Mouse (Mus musculus) liver, embryonic 12.5 days (tissue): ENCODE measurements around the gene Treml1. TPM values are rescaled to one million over a fixed set of nuclear protein-coding genes. Genes with fewer than 3 reads are reported as not detected.

Experiments
- ATAC-seq: fragments of 200-750 bp; cut with Nextera tagmentation; 2 replicates; pipeline ENCODE4 v1.8.0; 2017; ENCODE audit warnings: moderate number of reproducible peaks, mild to moderate bottlenecking, moderate library complexity
- H3K27ac ChIP-seq: fragments of 300-500 bp; sonication (generic); 2 replicates; pipeline ENCODE4 v1.5.1; 2016; ENCODE audit warnings: mild to moderate bottlenecking
- H3K27me3 ChIP-seq: fragments of 300-500 bp; sonication (generic); replicated peaks from 2 replicates; pipeline ENCODE4 v1.6.1; 2016; ENCODE audit warnings: mild to moderate bottlenecking, moderate library complexity
- H3K36me3 ChIP-seq: fragments of 300-500 bp; sonication (generic); 2 replicates; pipeline ENCODE4 v1.6.1; 2016; ENCODE audit warnings: mild to moderate bottlenecking, moderate library complexity
- H3K4me1 ChIP-seq: fragments of 300-500 bp; sonication (generic); 2 replicates; pipeline ENCODE4 v1.6.1; 2016
- H3K4me2 ChIP-seq: fragments of 300-500 bp; sonication (generic); 2 replicates; pipeline ENCODE4 v1.6.1; 2016; ENCODE audit warnings: mild to moderate bottlenecking, moderate library complexity
- H3K4me3 ChIP-seq: fragments of 300-500 bp; sonication (generic); 2 replicates; pipeline ENCODE4 v1.5.1; 2016; ENCODE audit warnings: mild to moderate bottlenecking, moderate library complexity
- H3K9ac ChIP-seq: fragments of 300-500 bp; sonication (generic); 2 replicates; pipeline ENCODE4 v1.6.1; 2016; ENCODE audit warnings: mild to moderate bottlenecking, moderate library complexity
- H3K9me3 ChIP-seq: fragments of 300-500 bp; sonication (generic); replicated peaks from 2 replicates; pipeline ENCODE4 v1.6.1; 2016; ENCODE audit warnings: mild to moderate bottlenecking, moderate library complexity
- WGBS: fragments of 180-500 bp; shearing (Covaris S2); methylation state at CpG from one replicate; pipeline ENCODE4 v1.1.7; 2016; ENCODE audit not compliant: insufficient replicate concordance; 5-methylcytosine and 5-hydroxymethylcytosine counted together
- polyA plus RNA-seq: library from polyadenylated mRNA; unstranded; fragments of >200 nt; fragmentation: Nextera tagmentation; extraction: Ambion mirVana; gene quantifications from 2 replicates; pipeline ENCODE4 v1.2.1, GENCODE M21; 2016

The Treml1 gene
- polyA plus RNA-seq, 1 experiment from 2014 or later = 36.2 TPM

GRCm38 (mm10) chr17:48362346-48362745, 2.6 kb downstream of the Treml1 start:
- H3K4me1 ChIP-seq = peaks cover 57% of the 10 kb centered on the region
- H3K4me2 ChIP-seq = no peak overlapping the region
- H3K9me3 ChIP-seq = no peaks in the 10 kb centered on the region
- H3K36me3 ChIP-seq = no peaks in the 10 kb centered on the region
- no peak for ATAC-seq
- no peaks in the 10 kb centered on the region for H3K27me3 ChIP-seq
- H3K9ac ChIP-seq = no peak overlapping the region
- 55% methylated on average over 3 of the region's 3 CpGs for WGBS
- H3K4me3 ChIP-seq = no peak overlapping the region
- H3K27ac ChIP-seq = no peak overlapping the region

- Histone ChIP-seq H3K4me2 (peak overlapping the region; percentile 31), H3K4me3 (no peak overlapping the region), H3K36me3 (no peaks in the 10 kb centered on the region), H3K9ac (no peak overlapping the region), H3K27ac (peak overlapping the region; percentile 41), H3K4me1 (peaks cover 57% of the 10 kb centered on the region), H3K27me3 (no peaks in the 10 kb centered on the region), H3K9me3 (no peaks in the 10 kb centered on the region)
- WGBS = 81% methylated on average over 8 of the region's 8 CpGs
- no peak for ATAC-seq
Measured at GRCm38 (mm10) chr17:48362966-48363365, 3.2 kb downstream of the Treml1 start.

GRCm38 (mm10) chr17:48363421-48363965, 3.8 kb downstream of the Treml1 start:
- H3K9ac ChIP-seq = no peak overlapping the region
- peak overlapping the region; percentile 31 for H3K4me2 ChIP-seq
- peak overlapping the region; percentile 41 for H3K27ac ChIP-seq
- no peaks in the 10 kb centered on the region for H3K36me3 ChIP-seq
- H3K4me1 ChIP-seq = peaks cover 57% of the 10 kb centered on the region
- peak; percentile 56 for ATAC-seq
- 33% methylated on average over 6 of the region's 6 CpGs for WGBS
- no peaks in the 10 kb centered on the region for H3K9me3 ChIP-seq
- H3K27me3 ChIP-seq = no peaks in the 10 kb centered on the region
- no peak overlapping the region for H3K4me3 ChIP-seq

- H3K9me3 ChIP-seq = no peaks in the 10 kb centered on the region
- no peaks in the 10 kb centered on the region for H3K27me3 ChIP-seq
- no peak overlapping the region for H3K27ac ChIP-seq
- WGBS = 74% methylated on average over 9 of the region's 9 CpGs
- no peak overlapping the region for H3K9ac ChIP-seq
- no peaks in the 10 kb centered on the region for H3K36me3 ChIP-seq
- peaks cover 39% of the 10 kb centered on the region for H3K4me1 ChIP-seq
- no peak for ATAC-seq
- H3K4me2 ChIP-seq = no peak overlapping the region
- no peak overlapping the region for H3K4me3 ChIP-seq
Measured at GRCm38 (mm10) chr17:48365511-48366155, 5.9 kb downstream of the Treml1 start.

GRCm38 (mm10) chr17:48366806-48367205, 7.1 kb downstream of the Treml1 start:
- Histone ChIP-seq H3K4me2 (no peak overlapping the region), H3K27ac (no peak overlapping the region), H3K4me3 (no peak overlapping the region), H3K4me1 (peaks cover 27% of the 10 kb centered on the region), H3K36me3 (no peaks in the 10 kb centered on the region), H3K9me3 (no peaks in the 10 kb centered on the region), H3K9ac (no peak overlapping the region), H3K27me3 (no peaks in the 10 kb centered on the region)
- no peak for ATAC-seq
- WGBS = 74% methylated on average over 5 of the region's 5 CpGs

GRCm38 (mm10) chr17:48371621-48372020, 11.9 kb downstream of the Treml1 start:
- Histone ChIP-seq H3K27me3 (no peaks in the 10 kb centered on the region), H3K9ac (no peak overlapping the region), H3K36me3 (no peaks in the 10 kb centered on the region), H3K27ac (no peak overlapping the region), H3K4me2 (no peak overlapping the region), H3K9me3 (no peaks in the 10 kb centered on the region), H3K4me1 (no peaks in the 10 kb centered on the region), H3K4me3 (no peak overlapping the region)
- no peak for ATAC-seq

GRCm38 (mm10) chr17:48372987-48373386, 13.3 kb downstream of the Treml1 start:
- no peak overlapping the region for H3K27ac ChIP-seq
- H3K36me3 ChIP-seq = no peaks in the 10 kb centered on the region
- no peak overlapping the region for H3K4me3 ChIP-seq
- no peaks in the 10 kb centered on the region for H3K27me3 ChIP-seq
- H3K4me1 ChIP-seq = no peaks in the 10 kb centered on the region
- no peak overlapping the region for H3K4me2 ChIP-seq
- H3K9me3 ChIP-seq = no peaks in the 10 kb centered on the region
- H3K9ac ChIP-seq = no peak overlapping the region
- ATAC-seq = no peak
- WGBS = 74% methylated on average over 8 of the region's 8 CpGs

GRCm38 (mm10) chr17:48376102-48376501, 16.4 kb downstream of the Treml1 start:
- no peak overlapping the region for H3K9ac ChIP-seq
- H3K4me2 ChIP-seq = no peak overlapping the region
- H3K9me3 ChIP-seq = no peaks in the 10 kb centered on the region
- no peak overlapping the region for H3K4me3 ChIP-seq
- no peaks in the 10 kb centered on the region for H3K27me3 ChIP-seq
- H3K27ac ChIP-seq = no peak overlapping the region
- WGBS = 69% methylated on average over 1 of the region's 1 CpGs
- no peak for ATAC-seq
- H3K36me3 ChIP-seq = no peaks in the 10 kb centered on the region
- H3K4me1 ChIP-seq = no peaks in the 10 kb centered on the region

- Histone ChIP-seq H3K36me3 (no peaks in the 10 kb centered on the region), H3K4me1 (no peaks in the 10 kb centered on the region), H3K4me2 (no peak overlapping the region), H3K27ac (no peak overlapping the region), H3K9ac (no peak overlapping the region), H3K27me3 (no peaks in the 10 kb centered on the region), H3K4me3 (no peak overlapping the region), H3K9me3 (no peaks in the 10 kb centered on the region)
- no peak for ATAC-seq
Measured at GRCm38 (mm10) chr17:48379050-48379449, 19.3 kb downstream of the Treml1 start.

- no peak overlapping the region for H3K27ac ChIP-seq
- WGBS = 36% methylated on average over 2 of the region's 2 CpGs
- peaks cover 8% of the 10 kb centered on the region for H3K4me1 ChIP-seq
- H3K9ac ChIP-seq = no peak overlapping the region
- no peak for ATAC-seq
- H3K9me3 ChIP-seq = no peaks in the 10 kb centered on the region
- peaks cover 54% of the 10 kb centered on the region for H3K36me3 ChIP-seq
- H3K27me3 ChIP-seq = no peaks in the 10 kb centered on the region
- H3K4me2 ChIP-seq = no peak overlapping the region
- no peak overlapping the region for H3K4me3 ChIP-seq
Measured at GRCm38 (mm10) chr17:48385786-48386461, 26.2 kb downstream of the Treml1 start.

- Histone ChIP-seq H3K4me2 (no peak overlapping the region), H3K4me3 (no peak overlapping the region), H3K4me1 (peaks cover 8% of the 10 kb centered on the region), H3K36me3 (peaks cover 81% of the 10 kb centered on the region), H3K9ac (no peak overlapping the region), H3K27me3 (no peaks in the 10 kb centered on the region), H3K9me3 (no peaks in the 10 kb centered on the region), H3K27ac (no peak overlapping the region)
- ATAC-seq = no peak
- 82% methylated on average over 2 of the region's 2 CpGs for WGBS
Measured at GRCm38 (mm10) chr17:48388666-48389065, 28.9 kb downstream of the Treml1 start.

GRCm38 (mm10) chr17:48389442-48389841, 29.7 kb downstream of the Treml1 start:
- no peak for ATAC-seq
- 64% methylated on average over 5 of the region's 5 CpGs for WGBS
- no peak overlapping the region for H3K4me2 ChIP-seq

More at GRCm38 (mm10) chr17:48389442-48389841, 29.7 kb downstream of the Treml1 start:
- Histone ChIP-seq H3K9me3 (no peaks in the 10 kb centered on the region), H3K36me3 (peaks cover 89% of the 10 kb centered on the region), H3K4me3 (no peak overlapping the region), H3K27me3 (no peaks in the 10 kb centered on the region), H3K9ac (no peak overlapping the region), H3K27ac (no peak overlapping the region), H3K4me1 (peaks cover 8% of the 10 kb centered on the region)
